Mouse (Mus musculus) neural tube, embryonic 14.5 days (tissue): ENCODE data around the gene Sec14l3. TPM values are rescaled to one million over a fixed set of nuclear protein-coding genes. Genes with fewer than 3 reads are reported as not detected.
A peak's percentile ranks its signal among the peaks of the same experiment; 100 is the strongest.

ENCODE experiments used
- ATAC-seq: fragments of 200-750 bp; cut with Nextera tagmentation; 2 replicates; pipeline ENCODE4 v1.8.0; 2017; ENCODE audit warnings: low read depth, mild to moderate bottlenecking, moderate TSS enrichment, moderate library complexity
- H3K27ac ChIP-seq: fragments of 300-500 bp; sonication (generic); 2 replicates; pipeline ENCODE4 v1.5.1; 2014; ENCODE audit warnings: low read depth, mild to moderate bottlenecking, control low read depth, low read length, moderate library complexity, mixed read lengths
- H3K27me3 ChIP-seq: fragments of 300-500 bp; sonication (generic); 2 replicates; pipeline ENCODE4 v1.6.1; 2014; ENCODE audit warnings: low read length; ENCODE audit not compliant: control insufficient read depth, insufficient read depth
- H3K36me3 ChIP-seq: fragments of 300-500 bp; sonication (generic); 2 replicates; pipeline ENCODE4 v1.6.1; 2014; ENCODE audit warnings: low read length, mixed read lengths; ENCODE audit not compliant: control insufficient read depth, insufficient read depth
- H3K4me1 ChIP-seq: fragments of 300-500 bp; sonication (generic); 2 replicates; pipeline ENCODE4 v1.6.1; 2014; ENCODE audit warnings: low read length; ENCODE audit not compliant: control insufficient read depth, insufficient read depth
- H3K4me2 ChIP-seq: fragments of 300-500 bp; sonication (generic); 2 replicates; pipeline ENCODE4 v1.6.1; 2014; ENCODE audit warnings: mild to moderate bottlenecking, low read depth, low read length, control low read depth
- H3K4me3 ChIP-seq: fragments of 300-500 bp; sonication (generic); 2 replicates; pipeline ENCODE4 v1.5.1; 2014; ENCODE audit warnings: low read depth, low read length, control low read depth, mixed read lengths
- H3K9ac ChIP-seq: fragments of 300-500 bp; sonication (generic); replicated peaks from 2 replicates; pipeline ENCODE4 v1.6.1; 2014; ENCODE audit warnings: low read depth, mild to moderate bottlenecking, control low read depth, low read length, mixed read lengths
- H3K9me3 ChIP-seq: fragments of 300-500 bp; sonication (generic); 2 replicates; pipeline ENCODE4 v1.6.1; 2016; ENCODE audit warnings: low read length; ENCODE audit not compliant: control insufficient read depth
- WGBS: fragments of 180-500 bp; shearing (Covaris S2); extraction: QIAGEN DNeasy Blood & Tissue Kit; methylation state at CpG from one replicate; pipeline ENCODE4 v1.1.7; 2014; 5-methylcytosine and 5-hydroxymethylcytosine counted together
- polyA plus RNA-seq: library from polyadenylated mRNA; unstranded; fragments of >200 nt; fragmentation: Nextera tagmentation; extraction: Ambion mirVana; gene quantifications from 2 replicates; pipeline ENCODE4 v1.2.1, GENCODE M21; 2014

Sec14l3 gene
- polyA plus RNA-seq, 1 experiment from 2014 or later, result 0.37 TPM

DNA sequence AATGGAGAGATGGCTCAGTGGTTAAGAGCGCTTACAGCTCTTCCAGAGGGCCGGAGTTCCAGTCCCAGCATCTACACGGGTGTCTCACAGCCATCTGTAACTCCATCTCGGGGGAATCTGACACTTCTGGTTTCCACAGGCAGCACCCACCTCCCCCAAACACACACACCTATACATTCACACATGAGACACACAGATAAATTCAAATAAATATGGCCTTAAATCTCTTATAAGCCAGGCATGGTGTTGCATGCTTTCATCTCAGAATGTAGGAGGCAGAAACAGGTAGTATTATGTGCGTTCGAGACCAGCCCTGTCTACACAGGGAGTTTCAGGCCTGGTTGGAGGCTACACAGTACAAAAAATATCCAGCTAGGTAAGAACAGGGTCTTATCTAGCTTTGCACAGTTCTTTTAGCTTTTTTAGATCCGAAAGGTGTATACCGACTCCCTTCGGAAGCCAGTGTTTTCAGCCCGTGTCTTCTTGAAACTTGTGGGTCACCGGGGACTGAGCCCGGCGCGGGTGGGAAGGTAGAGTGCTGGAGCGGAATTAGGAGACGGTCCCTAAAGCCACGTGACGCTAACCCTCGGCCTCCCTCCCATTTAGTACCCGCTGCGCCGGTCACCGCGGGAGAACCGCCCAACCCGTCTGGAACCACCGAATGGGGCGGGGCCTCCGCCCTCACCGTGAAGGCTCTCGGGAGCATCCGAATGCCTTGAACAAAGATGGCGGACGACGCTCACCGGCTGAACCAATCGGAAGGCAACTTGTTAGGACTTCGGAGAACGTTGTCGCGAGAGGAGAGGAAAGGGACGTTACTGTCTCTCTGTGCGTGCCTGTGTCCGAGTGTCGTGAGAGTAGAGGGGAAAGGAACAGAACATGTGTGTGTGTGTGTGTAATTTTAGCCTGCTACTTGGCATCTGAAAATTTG is 31.7 kb downstream of the Sec14l3 start:
- peak overlapping the region; percentile 82 for H3K27ac ChIP-seq
- peak overlapping the region; percentile 41 for H3K4me3 ChIP-seq
- no peaks in the 10 kb centered on the region for H3K9me3 ChIP-seq
- peak; percentile 97 for ATAC-seq
- peaks cover 10% of the 10 kb centered on the region for H3K4me1 ChIP-seq
- H3K27me3 ChIP-seq, result no peaks in the 10 kb centered on the region
- H3K4me2 ChIP-seq, result peak overlapping the region; percentile 77
- H3K9ac ChIP-seq, result peak overlapping the region; percentile 77
- H3K36me3 ChIP-seq, result no peaks in the 10 kb centered on the region
- WGBS, result 3% methylated on average over 45 of the region's 45 CpGs

- peak; percentile 47 for ATAC-seq
- Histone ChIP-seq H3K9ac (peak overlapping the region; percentile 77), H3K9me3 (no peaks in the 10 kb centered on the region), H3K4me2 (peak overlapping the region; percentile 77), H3K27ac (peak overlapping the region; percentile 82), H3K36me3 (no peaks in the 10 kb centered on the region), H3K27me3 (no peaks in the 10 kb centered on the region), H3K4me3 (peak overlapping the region; percentile 41), H3K4me1 (peaks cover 10% of the 10 kb centered on the region)
- 28% methylated on average over 10 of the region's 10 CpGs for WGBS
Measured at GRCm38 (mm10) chr11:4097091-4097621, 32.5 kb downstream of the Sec14l3 start.

DNA sequence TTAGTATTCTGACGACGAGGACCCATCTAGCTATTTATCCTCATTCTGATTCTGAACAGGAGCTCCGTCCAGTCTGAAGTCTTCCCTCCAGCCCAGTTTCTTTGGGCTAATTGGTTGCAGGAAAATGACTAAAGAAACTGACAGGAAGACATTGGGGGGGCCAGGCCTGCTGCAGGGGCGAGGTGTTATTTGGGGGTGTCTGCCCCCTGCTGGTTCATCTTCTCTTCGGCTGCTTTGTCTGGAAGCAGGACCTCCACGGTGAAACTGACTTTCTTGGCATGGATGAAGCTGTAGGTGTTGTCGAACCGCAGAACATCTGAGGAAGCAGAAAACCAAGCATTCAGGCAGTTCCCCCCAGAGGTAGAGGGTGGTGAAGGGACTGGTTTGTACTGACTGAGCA is 33.5 kb downstream of the Sec14l3 start:
- no peak for ATAC-seq
- WGBS, result 64% methylated on average over 8 of the region's 8 CpGs
- Histone ChIP-seq H3K4me1 (peaks cover 10% of the 10 kb centered on the region), H3K27ac (no peak overlapping the region), H3K36me3 (no peaks in the 10 kb centered on the region), H3K4me2 (no peak overlapping the region), H3K4me3 (no peak overlapping the region), H3K9me3 (no peaks in the 10 kb centered on the region), H3K9ac (no peak overlapping the region), H3K27me3 (no peaks in the 10 kb centered on the region)

DNA sequence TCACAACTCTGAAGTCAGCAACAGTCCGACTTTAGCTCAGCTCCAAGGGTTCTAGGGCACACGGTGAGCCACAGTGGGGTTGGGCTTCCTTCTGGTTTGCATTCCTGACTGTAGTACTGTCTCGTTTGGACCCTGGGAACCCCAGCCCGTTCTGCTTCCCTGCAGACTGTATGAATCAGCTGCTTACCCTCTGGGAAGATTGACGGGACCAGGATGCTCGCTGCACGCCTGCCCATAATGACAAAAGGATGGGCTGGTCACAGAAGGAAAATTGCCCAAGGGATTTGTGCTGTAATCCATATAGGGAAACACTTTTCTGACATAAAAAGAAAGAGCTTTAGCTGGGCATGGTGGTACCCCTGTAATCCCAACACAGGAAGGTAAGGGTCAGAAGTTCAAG is 34.2 kb downstream of the Sec14l3 start:
- no peak for ATAC-seq
- Histone ChIP-seq H3K4me3 (no peak overlapping the region), H3K36me3 (no peaks in the 10 kb centered on the region), H3K4me2 (no peak overlapping the region), H3K4me1 (peaks cover 10% of the 10 kb centered on the region), H3K9ac (no peak overlapping the region), H3K27ac (no peak overlapping the region), H3K9me3 (no peaks in the 10 kb centered on the region), H3K27me3 (no peaks in the 10 kb centered on the region)
- WGBS, result 76% methylated on average over 7 of the region's 7 CpGs

DNA sequence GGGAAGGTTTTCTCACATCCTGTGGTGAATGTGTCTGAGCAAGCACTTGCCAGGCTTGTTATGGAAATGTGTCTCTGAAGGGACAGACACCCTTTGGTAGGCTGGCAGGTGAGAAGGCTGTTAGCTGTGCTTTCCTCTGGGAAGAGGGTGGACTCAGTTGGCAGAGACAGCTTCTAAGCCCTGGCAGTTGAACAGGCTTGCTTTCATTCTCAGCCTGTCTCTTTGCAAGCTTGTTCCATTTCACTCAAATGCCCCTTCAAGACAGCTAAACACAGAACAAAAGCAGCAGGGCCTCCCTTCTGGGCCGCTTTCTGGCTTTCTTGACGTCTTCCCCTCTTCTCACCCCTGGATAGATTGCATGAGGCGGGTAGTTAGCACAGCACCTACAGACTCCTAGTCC is 34.8 kb downstream of the Sec14l3 start:
- no peak for ATAC-seq
- Histone ChIP-seq H3K27ac (no peak overlapping the region), H3K9ac (no peak overlapping the region), H3K27me3 (no peaks in the 10 kb centered on the region), H3K4me3 (no peak overlapping the region), H3K4me2 (no peak overlapping the region), H3K9me3 (no peaks in the 10 kb centered on the region), H3K4me1 (peaks cover 8% of the 10 kb centered on the region), H3K36me3 (no peaks in the 10 kb centered on the region)
- 68% methylated on average over 3 of the region's 3 CpGs for WGBS

- 89% methylated on average over 5 of the region's 5 CpGs for WGBS
- H3K9ac ChIP-seq, result no peak overlapping the region
- peaks cover 5% of the 10 kb centered on the region; the same call in 1 of the 2 replicates for H3K4me1 ChIP-seq
- no peak overlapping the region for H3K4me3 ChIP-seq
- no peaks in the 10 kb centered on the region for H3K9me3 ChIP-seq
- H3K36me3 ChIP-seq, result no peaks in the 10 kb centered on the region
- no peak for ATAC-seq
- H3K27me3 ChIP-seq, result no peaks in the 10 kb centered on the region
- no peak overlapping the region for H3K27ac ChIP-seq
- H3K4me2 ChIP-seq, result no peak overlapping the region
Measured at GRCm38 (mm10) chr11:4101851-4102250, 37.2 kb downstream of the Sec14l3 start.

- no peak overlapping the region for H3K4me3 ChIP-seq
- H3K9me3 ChIP-seq, result no peaks in the 10 kb centered on the region
- no peaks in the 10 kb centered on the region for H3K36me3 ChIP-seq
- 88% methylated on average over 14 of the region's 14 CpGs for WGBS
- H3K4me2 ChIP-seq, result no peak overlapping the region
- no peak overlapping the region for H3K9ac ChIP-seq
- ATAC-seq, result no peak
- H3K27me3 ChIP-seq, result no peaks in the 10 kb centered on the region
- no peak overlapping the region for H3K27ac ChIP-seq
- H3K4me1 ChIP-seq, result no peaks in the 10 kb centered on the region
Measured at GRCm38 (mm10) chr11:4103522-4103921, 38.9 kb downstream of the Sec14l3 start.

GRCm38 (mm10) chr11:4104989-4105388 is 40.3 kb downstream of the Sec14l3 start:
- Histone ChIP-seq H3K4me3 (no peak overlapping the region), H3K27ac (no peak overlapping the region), H3K4me1 (no peaks in the 10 kb centered on the region), H3K9ac (no peak overlapping the region), H3K36me3 (peaks cover 3% of the 10 kb centered on the region; the same call in 1 of the 2 replicates), H3K9me3 (no peaks in the 10 kb centered on the region), H3K27me3 (no peaks in the 10 kb centered on the region), H3K4me2 (no peak overlapping the region)
- WGBS, result 80% methylated on average over 5 of the region's 5 CpGs
- no peak for ATAC-seq

DNA sequence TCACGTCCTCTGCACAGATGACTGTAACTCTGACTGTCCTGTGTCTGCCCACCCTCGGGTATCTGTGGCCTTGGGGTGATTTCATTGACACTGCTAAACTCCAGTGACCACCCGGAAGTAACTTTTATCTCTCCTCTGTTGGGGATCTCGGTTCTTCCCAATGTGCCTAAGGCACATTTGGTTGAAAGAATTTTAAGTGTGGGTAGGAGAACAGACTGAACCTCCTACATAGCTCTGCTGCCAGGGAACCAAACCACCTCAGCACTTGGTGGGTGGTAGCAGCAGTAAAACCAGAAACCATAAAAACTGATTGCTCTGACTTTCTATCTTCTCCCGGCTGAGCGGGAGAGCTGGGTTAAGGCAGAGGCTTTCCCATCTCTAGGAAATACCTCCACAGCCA is 40.8 kb downstream of the Sec14l3 start:
- ATAC-seq, result no peak
- 25% methylated on average over 6 of the region's 6 CpGs for WGBS

More for the DNA sequence above, 40.8 kb downstream of the Sec14l3 start:
- H3K36me3 ChIP-seq, result peaks cover 3% of the 10 kb centered on the region; the same call in 1 of the 2 replicates
- no peak overlapping the region for H3K27ac ChIP-seq
- H3K4me2 ChIP-seq, result no peak overlapping the region
- no peak overlapping the region for H3K9ac ChIP-seq
- no peaks in the 10 kb centered on the region for H3K9me3 ChIP-seq
- H3K4me3 ChIP-seq, result no peak overlapping the region
- H3K4me1 ChIP-seq, result no peaks in the 10 kb centered on the region
- H3K27me3 ChIP-seq, result no peaks in the 10 kb centered on the region
